Mouse (Mus musculus) kidney, postnatal 36 days (tissue): ENCODE data around the gene Arhgef15.
A peak's percentile ranks its signal among the peaks of the same experiment; 100 is the strongest.
"Not testable (repeated sequence)": the region's sequence is repeated elsewhere in the genome, so short reads cannot be mapped to it uniquely, and the experiment has no call there.

Experiments used
- DNase-seq, 2 experiments: peaks; one replicate each; pipeline ENCODE4 v3.0.0; 2021 to 2022; ENCODE audit warnings: mixed read lengths in 2 of 2

Arhgef15 gene

DNA sequence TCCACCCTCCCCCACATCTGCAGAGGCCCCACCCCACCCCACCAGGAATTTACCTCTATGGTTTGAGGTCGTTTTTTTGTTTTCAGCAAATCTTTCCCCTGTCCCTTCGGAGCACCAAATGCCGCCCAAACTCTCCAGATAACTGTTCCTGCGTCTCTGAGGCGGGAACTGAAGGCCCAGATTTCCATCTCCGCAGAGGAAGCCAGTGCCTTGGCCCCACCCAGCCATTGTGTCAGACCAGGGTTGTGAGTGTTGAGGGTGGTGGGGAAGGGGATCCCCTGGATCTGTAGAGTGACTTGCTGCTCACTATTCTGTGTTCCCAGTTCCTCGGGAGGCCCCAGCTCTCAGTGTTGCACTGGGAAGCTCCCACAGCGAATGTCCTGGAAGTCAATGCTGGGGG lies at the start of gene Arhgef15:
Arhgef15 (minus strand) TSS at position 173 of the 400 bp plus-strand sequence.
- DNase-seq = peak; percentile 33 to 49

DNA sequence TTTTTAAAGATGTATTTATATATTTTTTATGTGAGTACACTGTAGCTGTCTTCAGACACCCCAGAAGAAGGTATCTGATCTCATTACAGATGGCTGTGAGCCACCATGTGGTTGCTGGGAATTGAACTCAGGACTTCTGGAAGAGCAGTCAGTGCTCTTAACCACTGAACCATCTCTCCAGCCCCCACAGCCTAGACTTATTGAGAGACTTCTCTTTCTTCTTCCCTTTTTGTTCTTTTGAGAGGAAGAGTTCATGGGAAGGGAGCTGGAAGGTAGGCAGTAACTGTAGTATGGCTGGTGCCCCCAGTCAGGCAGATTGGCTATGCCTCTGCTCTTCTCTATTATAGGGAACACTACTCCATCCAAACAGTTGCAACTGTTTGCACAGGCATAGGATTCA lies 49.3 kb upstream of the Arhgef15 start:
- DNase-seq = not testable (repeated sequence)

DNA sequence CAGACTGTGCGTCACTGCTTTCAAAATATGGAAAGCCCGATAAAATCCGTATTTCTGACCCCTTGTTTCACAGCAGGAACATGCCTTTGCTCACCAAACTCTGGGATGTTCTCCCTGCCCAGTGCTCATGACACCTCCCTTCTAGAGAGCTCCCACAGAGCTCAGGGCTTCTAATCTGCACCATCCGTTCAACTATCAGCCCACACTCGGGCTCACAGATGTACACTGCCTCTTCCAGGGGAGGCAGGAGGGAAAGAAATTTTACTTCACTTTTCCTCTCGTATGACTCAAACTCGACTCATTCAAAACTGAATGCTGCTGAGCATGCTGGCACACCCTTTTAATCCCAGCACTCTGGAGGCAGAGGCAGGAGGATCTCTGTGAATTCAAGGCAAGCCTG lies 47.9 kb upstream of the Arhgef15 start:
- no peak for DNase-seq

DNA sequence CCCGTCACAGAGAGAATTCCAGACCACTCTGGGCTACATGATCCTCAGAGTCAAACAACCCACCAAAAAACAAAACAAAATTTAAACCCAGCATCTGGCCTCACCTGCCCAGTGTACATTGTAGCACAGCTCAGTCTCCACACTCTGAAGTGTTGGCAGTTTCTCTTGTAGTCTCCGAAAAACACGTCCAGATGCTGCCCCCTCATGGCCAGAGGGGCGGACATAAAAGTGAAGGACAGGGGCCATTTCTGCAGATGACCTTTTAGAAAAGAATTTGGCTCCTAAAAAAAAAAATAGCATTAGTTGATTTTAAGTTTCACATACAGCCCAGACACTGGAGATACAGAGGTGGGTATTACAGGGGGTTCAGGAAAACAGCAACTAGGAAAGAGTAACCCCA lies 46.3 kb upstream of the Arhgef15 start:
- DNase-seq = peak; percentile 25 to 55

DNA sequence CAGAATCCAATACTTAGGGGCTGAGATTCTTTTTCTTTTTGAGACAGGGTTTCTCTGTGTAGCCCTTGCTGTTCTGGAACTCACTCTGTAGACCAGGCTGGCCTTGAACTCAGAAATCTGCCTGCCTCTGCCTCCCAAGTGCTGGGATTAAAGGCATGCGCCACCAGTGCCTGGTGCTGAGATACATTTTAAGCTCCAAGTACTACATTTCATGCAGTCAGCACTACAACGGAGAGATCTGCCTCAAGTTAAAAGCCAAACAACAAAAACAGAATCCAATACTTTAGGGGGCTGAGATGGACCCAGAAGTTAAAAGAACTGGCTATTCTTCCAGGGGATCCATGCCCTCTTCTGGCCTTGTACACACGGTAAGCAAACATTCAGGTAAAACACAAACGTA lies 45.5 kb upstream of the Arhgef15 start:
- not testable (repeated sequence) for DNase-seq

DNA sequence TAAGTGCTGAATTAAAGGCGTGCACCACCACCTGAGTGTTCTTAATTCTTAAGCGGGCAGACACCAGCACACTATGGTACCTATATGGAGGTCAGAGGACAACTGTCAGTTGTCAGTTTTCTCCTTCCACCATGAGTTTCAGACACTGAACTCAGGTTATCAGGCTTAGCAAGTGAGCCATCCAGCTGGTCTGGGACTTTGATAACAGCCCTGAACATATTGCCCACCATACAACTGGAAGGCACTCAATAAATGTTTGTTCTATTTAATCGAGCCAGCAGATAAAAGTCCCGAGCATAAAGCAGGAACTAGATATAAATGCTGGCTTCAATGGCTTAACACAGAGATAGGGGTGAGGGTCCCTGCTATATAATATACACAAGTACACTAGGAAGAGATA lies 39.8 kb upstream of the Arhgef15 start:
- DNase-seq = no peak

DNA sequence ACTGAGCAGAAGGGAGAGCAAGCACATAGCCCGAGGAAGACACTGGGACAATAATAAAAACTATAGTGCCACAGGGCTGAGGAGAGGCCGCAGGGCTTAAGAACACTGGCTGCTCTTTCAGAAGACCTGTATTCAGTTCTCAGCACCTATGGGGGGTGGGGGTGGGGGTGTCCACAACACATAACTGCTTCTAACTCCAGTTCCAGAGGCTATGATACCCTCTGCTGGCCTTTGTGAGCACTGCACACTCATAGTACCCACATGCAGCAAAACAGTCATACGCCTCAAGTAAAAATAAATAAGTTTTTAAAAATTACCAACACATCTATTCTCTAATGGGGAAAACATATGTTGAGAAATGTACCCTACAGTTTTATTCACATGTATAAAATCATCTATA lies 37.1 kb upstream of the Arhgef15 start:
- DNase-seq = peak in 1 of 2 experiments; percentile 47

DNA sequence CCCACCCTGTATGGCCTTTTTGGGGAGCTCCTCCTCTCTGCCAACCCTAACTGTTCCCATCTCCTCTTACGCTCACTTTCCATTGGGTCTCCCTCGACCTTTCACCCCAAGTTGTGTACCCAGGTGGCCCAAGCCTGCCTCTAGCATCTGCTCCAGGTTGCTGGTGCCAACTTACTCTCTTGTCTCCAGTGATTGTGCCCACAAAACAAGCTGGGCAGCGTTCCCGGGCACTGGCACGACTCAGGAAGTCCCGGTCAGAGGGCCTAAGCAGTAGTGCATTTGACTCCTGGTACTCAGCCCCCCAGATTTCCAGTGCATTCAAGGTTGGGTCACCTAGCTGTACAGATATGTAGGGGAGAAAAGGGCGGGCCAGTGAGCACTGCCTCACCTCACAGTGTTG lies 35.8 kb upstream of the Arhgef15 start:
- no peak for DNase-seq

DNA sequence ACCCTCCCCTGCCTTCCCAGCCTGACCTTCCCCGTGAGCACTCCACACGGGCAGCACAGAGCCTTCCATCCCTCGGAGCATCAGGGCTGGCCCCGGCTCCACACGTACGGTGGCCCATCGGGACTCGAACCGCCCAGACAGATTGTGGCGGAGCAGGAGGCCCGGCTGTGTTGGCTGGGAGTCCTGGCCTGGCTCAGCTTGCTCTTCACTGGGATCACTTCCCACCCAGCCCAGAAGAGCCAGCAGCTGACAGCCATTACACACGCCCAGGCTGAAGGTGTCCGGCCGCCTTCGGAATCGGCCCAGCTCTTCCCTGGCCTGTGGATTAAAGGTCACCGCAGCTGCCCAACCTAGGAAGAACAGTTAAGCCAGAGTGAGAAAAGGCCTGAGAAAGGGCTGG lies 31.1 kb upstream of the Arhgef15 start:
- no peak for DNase-seq

DNA sequence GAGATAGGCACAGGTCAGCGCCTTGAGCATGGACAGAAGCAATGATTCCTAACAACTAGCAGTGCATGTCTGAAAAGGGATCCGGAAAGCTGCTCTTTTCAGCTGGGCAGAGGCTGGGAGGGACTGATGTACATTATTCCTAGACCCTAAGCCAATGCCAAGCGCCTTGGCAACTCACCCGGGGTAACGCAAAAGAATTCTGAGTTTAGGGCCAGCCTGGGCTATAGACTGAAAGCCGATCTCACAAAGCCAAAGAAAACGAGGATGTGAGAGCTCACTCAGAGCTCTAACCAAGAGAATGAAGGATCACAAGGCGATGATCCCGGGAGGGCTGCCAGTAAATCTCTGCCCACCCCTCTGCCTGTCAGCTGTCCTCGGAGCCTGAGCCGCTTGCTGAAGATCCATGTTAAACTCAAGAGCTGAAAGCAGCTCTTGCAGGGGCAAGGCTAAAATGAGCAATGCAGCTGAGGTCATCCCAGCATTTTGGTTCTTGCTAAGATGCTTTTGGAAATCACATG lies 30.1 kb upstream of the Arhgef15 start:
- DNase-seq = no peak

DNA sequence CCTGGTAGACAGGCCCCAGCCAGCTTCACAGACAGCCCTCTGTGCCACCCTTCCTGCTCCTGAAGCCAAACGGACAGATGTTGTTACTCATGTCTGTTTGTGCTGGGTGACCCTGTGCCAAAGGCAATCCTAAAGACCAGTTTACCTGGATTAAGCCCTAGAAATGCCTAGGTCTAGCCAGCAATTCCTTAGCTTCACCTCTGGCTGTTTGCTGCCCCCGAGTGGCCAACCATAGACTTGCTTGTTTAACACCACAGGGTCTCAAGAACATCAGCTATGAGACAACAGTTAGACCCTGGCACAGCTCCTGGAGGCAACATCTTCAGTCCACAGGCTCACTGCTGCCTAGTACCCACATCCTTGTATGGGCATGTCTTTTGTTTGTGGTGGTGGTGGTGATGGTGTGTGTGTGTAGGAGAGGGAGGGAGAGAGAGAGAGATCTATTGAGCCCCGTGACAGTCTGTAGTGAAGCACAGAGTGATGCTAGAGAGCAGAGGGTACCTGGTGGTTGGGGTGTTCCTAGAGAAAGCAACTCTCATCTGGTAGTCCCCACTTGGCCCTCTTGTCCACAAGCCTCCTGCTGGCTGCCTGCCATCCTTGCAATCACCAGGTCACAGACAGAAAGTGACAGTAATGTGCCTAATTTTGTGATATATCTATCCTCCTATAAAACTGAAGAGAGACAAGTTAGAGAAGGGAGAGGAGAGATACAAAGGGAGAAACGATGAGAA lies 25.5 kb upstream of the Arhgef15 start:
- DNase-seq = peak; percentile 79 to 94

DNA sequence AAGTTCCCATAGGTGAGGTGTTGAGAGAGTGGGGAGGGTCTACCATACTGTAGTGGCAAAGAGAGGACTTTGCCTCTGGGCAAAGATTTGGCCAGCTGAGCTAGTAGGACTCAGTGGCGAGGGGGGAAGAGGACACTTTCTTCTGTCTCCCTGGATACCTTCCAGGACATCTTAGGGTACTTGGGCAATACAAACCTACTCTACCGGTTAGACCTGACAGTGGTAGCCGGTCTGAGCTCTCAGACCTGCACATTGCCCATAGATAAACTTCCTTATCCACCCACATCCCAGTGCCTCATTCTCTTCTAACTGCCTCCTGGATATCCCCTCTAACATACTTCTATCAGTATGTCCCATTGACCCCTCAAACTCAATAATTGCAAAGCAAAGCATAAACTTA lies 23.6 kb upstream of the Arhgef15 start:
- no peak for DNase-seq

DNA sequence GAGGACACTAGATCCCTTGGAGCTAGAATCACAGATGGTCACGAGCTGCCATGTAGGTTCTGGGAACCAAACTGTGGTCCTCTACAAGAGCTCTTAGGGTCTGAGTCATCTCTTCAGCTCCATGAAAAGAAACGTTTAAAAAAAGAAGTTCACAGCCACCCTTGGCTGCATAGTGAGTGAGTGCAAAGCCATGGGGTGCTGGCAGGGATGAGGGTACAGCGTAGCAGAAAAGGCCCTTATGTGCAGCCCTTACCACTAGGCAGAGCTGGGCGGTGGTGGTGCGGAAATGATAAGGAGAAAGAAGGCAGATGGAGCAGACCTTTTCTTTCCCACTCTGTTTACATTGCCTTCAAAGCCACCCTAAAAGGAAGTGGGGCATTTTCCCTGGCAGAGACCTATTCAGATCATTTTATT lies 22.0 kb upstream of the Arhgef15 start:
- no peak for DNase-seq

DNA sequence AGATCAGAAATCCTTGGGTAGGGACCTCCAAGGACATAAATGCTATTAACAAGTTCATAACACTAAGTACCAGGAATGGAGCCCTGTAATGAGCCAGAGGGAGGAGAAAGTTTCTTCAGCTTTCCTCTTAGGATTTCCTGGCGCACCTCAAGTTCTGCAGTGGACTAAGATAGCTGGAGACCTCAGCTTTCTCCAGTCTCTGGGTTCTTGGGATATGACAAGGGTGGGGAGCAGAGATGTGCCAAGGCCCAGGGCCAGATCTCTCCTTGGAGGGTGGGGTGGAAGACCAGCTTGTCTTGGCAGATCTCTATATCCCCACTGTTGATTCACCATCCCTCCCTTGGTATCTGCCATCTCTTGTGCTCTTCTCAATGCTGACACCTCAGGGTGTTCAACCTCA lies 18.3 kb upstream of the Arhgef15 start:
- DNase-seq = no peak

DNA sequence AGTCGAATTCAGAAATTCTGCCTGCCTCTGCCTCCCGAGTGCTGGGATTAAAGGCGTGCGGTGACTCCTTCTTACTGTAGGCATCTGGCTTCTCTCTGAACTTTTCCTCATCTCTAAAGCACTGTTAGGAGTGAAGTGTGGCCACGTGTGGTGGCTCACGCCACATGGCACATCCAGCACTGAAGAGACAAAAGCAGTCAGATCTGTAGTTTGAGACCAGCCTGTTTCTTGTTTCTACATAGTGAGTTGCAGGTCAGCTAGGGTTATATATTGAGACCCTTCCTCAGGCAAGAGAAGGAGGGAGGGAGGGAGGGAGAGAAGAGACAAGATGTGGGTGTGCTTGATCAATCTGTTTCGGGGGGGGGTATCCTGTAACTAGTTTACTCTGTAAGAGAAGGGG lies 17.8 kb upstream of the Arhgef15 start, which contains the start of gene Rangrf:
Rangrf (minus strand) TSS at position 101 of the 400 bp plus-strand sequence.
- DNase-seq = no peak

DNA sequence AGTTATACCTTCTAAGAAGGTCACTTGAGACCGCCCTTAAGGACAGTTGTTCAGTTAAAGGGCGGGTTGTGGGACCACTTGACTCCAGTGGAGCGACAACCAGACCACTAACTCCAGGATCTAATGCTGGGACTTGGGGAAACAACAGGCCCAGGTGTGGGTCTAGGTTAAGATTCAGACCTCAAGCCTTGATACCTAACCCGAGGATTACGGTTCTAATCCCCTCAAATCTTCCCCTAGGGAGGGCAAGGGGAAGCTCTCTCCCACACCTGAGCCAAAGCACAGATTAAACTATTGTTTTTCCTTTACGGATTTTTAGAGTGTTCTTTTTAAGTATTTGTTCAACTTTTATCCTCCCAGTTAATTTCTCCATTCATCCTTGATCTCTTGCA lies 16.8 kb upstream of the Arhgef15 start:
- DNase-seq = no peak

DNA sequence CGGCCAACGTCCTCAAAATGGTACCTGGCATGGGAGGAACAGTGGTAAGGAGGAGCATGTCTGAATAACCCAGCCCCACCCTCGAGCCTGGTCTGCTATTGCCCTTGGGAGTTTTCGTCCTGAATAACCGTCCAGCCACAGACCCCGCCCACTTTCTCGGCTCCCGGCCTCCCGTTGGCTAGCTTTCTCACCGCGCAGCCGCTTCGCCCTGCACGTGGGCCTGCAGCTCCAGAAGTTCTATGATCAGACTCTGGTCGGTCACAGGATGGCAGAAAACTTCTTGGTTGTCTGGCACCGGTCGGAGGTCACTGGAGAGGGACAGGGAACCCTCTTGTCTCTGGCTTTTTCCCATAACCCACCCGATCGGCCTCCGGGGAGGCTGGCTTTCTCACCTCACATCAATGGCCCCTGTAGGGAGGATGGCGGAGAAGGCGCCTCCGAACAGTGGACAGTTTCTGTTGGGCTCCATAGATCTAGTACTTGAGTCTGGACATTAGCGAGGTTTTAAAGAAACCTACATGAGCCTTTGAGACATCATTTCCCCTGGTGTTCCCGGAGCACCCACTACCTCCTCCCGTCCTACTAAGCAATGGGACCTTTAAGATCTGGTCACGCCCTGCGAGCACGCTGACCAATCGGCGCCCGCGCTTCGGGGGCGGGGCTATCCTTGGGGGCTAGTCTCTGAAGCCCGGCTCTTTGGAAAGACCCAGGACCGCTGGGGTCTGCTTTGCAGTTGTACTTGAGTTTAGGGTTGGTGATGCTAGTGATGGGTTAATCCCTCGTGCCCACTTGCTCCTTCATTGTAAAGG lies 16.2 kb upstream of the Arhgef15 start:
- peak; percentile 93 to 94 for DNase-seq

DNA sequence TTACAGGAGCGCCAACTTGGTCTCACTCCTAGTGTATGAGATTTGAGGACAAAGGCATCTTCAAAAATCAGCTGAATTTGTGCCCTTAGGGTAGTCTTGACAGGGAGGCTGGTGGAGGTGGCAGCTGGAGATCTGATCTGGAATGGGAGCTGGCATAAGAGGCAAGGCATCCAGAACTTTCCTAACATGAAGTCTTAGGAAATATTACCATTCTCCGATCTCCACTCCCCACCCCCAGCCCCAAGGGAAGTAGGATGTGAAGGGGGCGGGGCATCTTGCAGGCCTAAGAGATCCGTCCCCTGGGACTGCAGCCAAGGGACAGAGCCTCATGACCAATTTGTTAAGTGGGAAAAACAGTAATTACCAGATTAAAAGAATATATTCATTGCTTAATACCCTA lies 13.0 kb upstream of the Arhgef15 start:
- peak; percentile 74 to 83 for DNase-seq

DNA sequence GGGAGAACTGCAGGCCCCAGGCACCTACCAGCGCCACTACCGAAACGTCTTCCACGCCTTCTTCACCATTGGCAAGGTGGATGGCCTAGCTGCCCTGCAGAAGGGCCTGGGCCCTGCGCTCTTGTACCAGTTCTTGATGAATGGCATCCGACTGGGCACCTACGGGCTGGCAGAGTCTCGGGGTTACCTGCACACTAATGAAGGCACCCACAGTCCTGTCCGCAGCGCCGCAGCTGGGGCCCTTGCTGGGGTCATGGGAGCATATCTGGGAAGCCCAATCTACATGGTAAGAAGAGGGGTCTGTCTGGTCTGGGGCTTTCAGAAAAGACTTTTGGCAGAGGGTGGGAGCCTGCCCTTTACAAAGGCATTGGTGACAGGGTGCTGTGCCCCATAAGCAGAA lies 11.5 kb upstream of the Arhgef15 start:
- DNase-seq = no peak

DNA sequence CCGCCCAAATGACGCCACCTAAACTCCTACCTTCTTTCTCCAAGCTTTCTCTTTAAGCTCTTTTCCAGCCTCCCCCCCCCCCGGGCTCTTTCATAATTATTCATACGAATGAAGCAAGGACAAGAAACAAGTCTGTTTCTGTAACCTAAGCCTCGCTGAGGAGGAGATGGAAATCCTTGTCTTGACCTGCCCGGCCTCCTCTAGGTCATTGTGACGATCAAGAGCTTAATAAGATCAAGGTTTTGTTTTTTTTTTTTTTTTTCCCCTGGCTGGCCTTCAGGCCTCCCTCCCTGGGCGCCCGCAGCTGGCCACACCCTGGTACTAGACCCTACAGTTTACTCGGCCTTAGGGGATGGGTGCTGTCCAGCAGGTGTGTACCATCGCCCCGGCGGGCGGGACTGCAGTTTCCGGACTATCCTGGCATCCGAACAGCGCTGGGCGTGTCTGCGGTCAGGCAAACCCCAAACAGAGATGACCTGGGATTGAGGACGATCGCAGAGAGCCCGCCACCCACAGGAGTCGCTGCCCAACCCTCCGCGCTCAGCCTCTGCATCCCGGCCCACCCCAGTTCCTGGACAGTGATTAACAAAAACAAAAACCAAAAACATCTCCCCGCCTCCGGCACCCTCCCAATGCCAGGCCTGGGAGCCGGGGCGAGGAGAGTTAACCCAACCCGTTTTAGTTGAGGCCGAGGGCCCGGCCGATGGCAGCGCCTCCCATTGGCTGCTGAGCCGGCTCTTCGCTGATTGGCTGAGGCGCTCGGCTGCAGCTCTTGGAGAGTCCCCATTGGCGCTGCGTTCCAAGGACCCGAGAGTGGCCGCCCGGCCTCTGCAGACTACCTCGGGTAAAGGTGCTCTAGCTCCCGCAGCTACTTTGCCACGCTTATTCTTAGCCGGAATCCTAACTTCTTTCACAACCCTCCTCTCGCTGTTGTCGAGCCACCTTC lies 10.3 kb upstream of the Arhgef15 start, which contains the start of gene Slc25a35:
Slc25a35 (plus strand) TSS at position 795 of the 946 bp plus-strand sequence.
- peak; percentile 95 for DNase-seq

DNA sequence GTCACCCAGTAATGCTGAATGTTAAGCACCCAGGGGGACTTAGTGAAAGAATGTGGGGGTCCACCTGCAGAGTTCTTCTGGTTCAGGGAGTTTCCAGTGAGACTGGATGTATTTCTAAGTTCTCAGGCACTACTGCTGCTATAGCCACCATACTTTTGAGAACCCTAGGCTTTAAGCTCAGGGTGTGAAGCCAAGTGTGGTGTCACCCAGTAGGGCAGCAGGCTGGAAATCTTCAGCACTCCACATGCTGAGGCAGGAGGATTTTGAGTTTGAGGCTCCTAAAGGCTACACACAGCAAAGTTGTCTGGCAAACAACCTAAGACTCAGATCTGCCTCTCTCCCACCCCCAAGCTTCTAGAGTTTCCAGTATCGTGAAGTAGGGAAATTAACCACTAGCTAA lies 9.3 kb upstream of the Arhgef15 start:
- DNase-seq = no peak

DNA sequence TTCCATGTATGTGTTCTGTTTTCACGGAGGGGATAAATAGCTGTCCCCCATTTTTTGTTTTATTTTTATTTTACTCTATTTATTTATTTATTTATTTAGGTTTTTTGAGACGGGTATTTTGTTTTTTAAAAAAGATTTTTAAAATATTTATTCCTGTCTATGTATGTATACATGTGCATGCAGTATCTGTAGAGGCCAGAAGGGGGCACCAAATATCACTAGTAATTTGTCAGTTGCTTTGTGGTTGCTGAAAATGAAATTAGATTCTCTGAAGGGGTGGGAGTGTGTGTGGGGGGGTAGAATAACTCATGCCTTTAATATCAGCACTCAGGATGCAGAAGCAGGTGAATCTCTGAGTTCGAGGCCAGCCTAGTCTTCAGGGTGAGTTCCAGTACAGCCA lies 8.6 kb upstream of the Arhgef15 start:
- DNase-seq = peak; percentile 67 to 86

DNA sequence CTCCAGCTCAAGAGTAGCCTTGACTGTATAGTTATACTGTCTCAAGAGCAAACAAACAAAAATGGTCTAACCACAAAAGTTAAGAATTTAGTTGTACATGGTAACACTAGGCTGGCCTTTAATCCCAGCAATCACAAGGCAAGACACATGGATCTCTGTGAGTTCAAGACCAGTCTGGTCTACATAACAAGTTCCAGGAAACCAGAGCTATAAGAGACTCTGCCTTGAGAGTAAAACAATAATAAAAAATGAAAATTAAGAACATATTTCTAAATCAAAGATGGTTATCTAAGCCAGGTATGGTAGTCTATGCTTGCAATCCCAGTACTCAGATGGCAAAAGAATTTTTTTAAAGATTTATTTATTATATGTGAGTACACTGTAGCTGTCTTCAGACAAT lies 7.8 kb upstream of the Arhgef15 start:
- DNase-seq = no peak
